Comparison of ENCODE assay signal across 14 mouse cellular contexts in the genomic region with DNA sequence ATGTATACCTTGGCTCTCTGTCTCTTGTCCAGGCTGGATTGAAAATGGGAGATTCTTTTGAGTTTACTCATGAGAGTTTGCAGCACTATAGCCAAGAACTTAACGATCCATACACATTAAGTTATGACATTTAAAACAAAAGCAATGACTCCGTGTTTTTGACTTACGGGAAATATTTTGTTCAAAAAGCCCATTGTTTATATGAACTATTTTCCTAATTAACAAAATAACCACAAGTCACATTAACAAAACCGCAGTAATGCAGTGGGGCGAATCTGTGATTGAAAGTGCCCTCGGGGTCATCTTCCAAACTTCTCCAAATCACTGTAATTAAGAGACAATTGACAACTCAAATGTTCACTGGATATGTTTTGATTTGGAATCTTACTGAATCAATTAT.
"Had no signal": no experiment of that assay in that cellular context is flagged by ENCODE, and none has a peak within 500 bp of the region (broad histone marks: within the 10 kb centered on the region; RNA-seq: fewer than 3 reads in every experiment).

No protein-coding gene starts in this region.

- H3K4me3 ChIP-seq: neural tube, embryonic 12.5 days; neural tube, embryonic 13.5 days; neural tube, embryonic 15.5 days; stomach, embryonic 15.5 days had no signal

- DNase-seq: right cerebral cortex, adult 18-20 months; right cerebral cortex, postnatal 14 days; right cerebral cortex, postnatal 25 days; right cerebral cortex, postnatal 4 days; spleen, adult 18-20 months; thymus, adult 2 months; thymus, postnatal 14 days; thymus, postnatal 25 days; thymus, postnatal 36 days; thymus, postnatal 4 days had no signal

- H3K4me1 ChIP-seq: neural tube, embryonic 12.5 days; neural tube, embryonic 13.5 days; neural tube, embryonic 15.5 days; stomach, embryonic 15.5 days had no signal
